In genomic region chr12:70898450-70898849, GRCm38 (mm10) we compare ENCODE assay signal across 13 mouse cellular contexts. TPM values are rescaled to one million over a fixed set of nuclear protein-coding genes. Genes with fewer than 3 reads are reported as not detected.
DNase-seq lines count a peak whose midpoint lies in the region; ATAC-seq and TF ChIP-seq lines count a peak whose summit lies in the region.
"Had no signal": no experiment of that assay in that cellular context is flagged by ENCODE, and none has a peak within 500 bp of the region (broad histone marks: within the 10 kb centered on the region; RNA-seq: fewer than 3 reads in every experiment).

No protein-coding gene starts in this region.

- TF ChIP-seq CTCF in gastrocnemius, adult 2 months (IDR thresholded peaks at IDR 0.05) = peak; percentile 49
- peak; percentile 70 for TF ChIP-seq CTCF in layer of hippocampus, adult 2 months (conservative IDR thresholded peaks at IDR 0.05)
- peak; percentile 53 for TF ChIP-seq CTCF in stomach, postnatal 0 days (IDR thresholded peaks at IDR 0.05; ENCODE audit: low read depth)

- no peak for DNase-seq in gastrocnemius, adult 2 months
- no peak for DNase-seq in gastrocnemius, postnatal 10 days
- DNase-seq in layer of hippocampus, adult 2 months (ENCODE audit: low spot score in 2 of 2) = no peak
- DNase-seq in layer of hippocampus, adult 18-20 months (ENCODE audit: low spot score in 2 of 2) = no peak
- peak; percentile 52 for DNase-seq in testis, postnatal 10 days (ENCODE audit: low spot score)
- DNase-seq in testis, postnatal 14 days (ENCODE audit: low spot score) = no peak
- DNase-seq in stomach, postnatal 0 days (ENCODE audit: low spot score) = no peak
- DNase-seq in left cerebral cortex, adult 18-20 months (ENCODE audit: low spot score in 2 of 2) = no peak
- DNase-seq: adrenal gland, adult 2 months; heart, adult 18-20 months; kidney, adult 8-10 months; right cerebral cortex, postnatal 4 days had no signal

- no peak overlapping the region for H3K27ac ChIP-seq in gastrocnemius, adult 2 months
- no peak overlapping the region for H3K27ac ChIP-seq in layer of hippocampus, adult 2 months
- no peak overlapping the region for H3K27ac ChIP-seq in stomach, postnatal 0 days (replicated peaks)
- H3K27ac ChIP-seq: stomach, embryonic 15.5 days had no signal

- H3K9me3 ChIP-seq in stomach, postnatal 0 days (ENCODE audit: control insufficient read depth, low read length) = no peaks in the 10 kb centered on the region
- H3K9me3 ChIP-seq: stomach, embryonic 15.5 days had no signal

- no peak for TF ChIP-seq EP300 in stomach, postnatal 0 days (optimal IDR thresholded peaks at IDR 0.05)

- H3K4me3 ChIP-seq in gastrocnemius, adult 2 months = no peak overlapping the region
- no peak overlapping the region for H3K4me3 ChIP-seq in layer of hippocampus, adult 2 months
- no peak overlapping the region for H3K4me3 ChIP-seq in stomach, postnatal 0 days (ENCODE audit: low read depth, low read length)
- H3K4me3 ChIP-seq: stomach, embryonic 15.5 days had no signal

- peaks cover 26% of the 10 kb centered on the region for H3K36me3 ChIP-seq in stomach, postnatal 0 days (ENCODE audit: control insufficient read depth, insufficient read depth, low read length)

- WGBS in stomach, postnatal 0 days = 84% methylated on average over 8 of the region's 8 CpGs

- no peaks in the 10 kb centered on the region for H3K27me3 ChIP-seq in stomach, postnatal 0 days (ENCODE audit: control insufficient read depth, insufficient read depth, low read length)
- H3K27me3 ChIP-seq: stomach, embryonic 15.5 days had no signal

- no peak overlapping the region for H3K9ac ChIP-seq in stomach, postnatal 0 days (ENCODE audit: low read length)
- H3K9ac ChIP-seq: stomach, embryonic 15.5 days had no signal

- no peaks in the 10 kb centered on the region for H3K4me1 ChIP-seq in stomach, postnatal 0 days (replicated peaks; ENCODE audit: control insufficient read depth, insufficient read depth)
- H3K4me1 ChIP-seq: stomach, embryonic 15.5 days had no signal

- no peak overlapping the region for H3K4me2 ChIP-seq in stomach, postnatal 0 days (replicated peaks; ENCODE audit: low read depth)
- H3K4me2 ChIP-seq: stomach, embryonic 15.5 days had no signal

- ATAC-seq in stomach, postnatal 0 days (ENCODE audit: low FRiP score, low TSS enrichment) = no peak

- intact Hi-C loops in gastrocnemius, adult 2 months (cut with DNase I) = no loop called here

RNA-seq across cellular contexts. Expression of gene Actr10, which starts 39.2 kb away (rescaled TPM):
- total RNA-seq in gastrocnemius, adult 2 months (2021) = 10 to 100 TPM; 84.5 to 94.2 TPM
- total RNA-seq in gastrocnemius, postnatal 10 days (2021) = 100 to 1,000 TPM; 126 to 127 TPM
- 100 to 1,000 TPM; 160 to 172 TPM for total RNA-seq in layer of hippocampus, adult 2 months (2021)
- total RNA-seq in layer of hippocampus, adult 18-20 months (2021) = 100 to 1,000 TPM; 149 to 160 TPM
- 193 and 199 TPM in 2 replicates for polyA plus RNA-seq in stomach, postnatal 0 days (2015; fragmentation: Nextera tagmentation; extraction: Ambion mirVana)
- total RNA-seq in left cerebral cortex, adult 18-20 months (2021) = 100 to 1,000 TPM; 165 to 169 TPM
